Mouse (Mus musculus) forelimb bud, embryonic 11.5 days (tissue): ENCODE results near the gene Shoc2.
A peak's percentile ranks its signal among the peaks of the same experiment; 100 is the strongest.
"Not testable (repeated sequence)": the region's sequence is repeated elsewhere in the genome, so short reads cannot be mapped to it uniquely, and the experiment has no call there.

Source experiments
- DNase-seq: peaks from one replicate; pipeline ENCODE4 v3.0.0-alpha.2; 2012; ENCODE audit warnings: low read depth, low spot score

Shoc2 gene

DNA sequence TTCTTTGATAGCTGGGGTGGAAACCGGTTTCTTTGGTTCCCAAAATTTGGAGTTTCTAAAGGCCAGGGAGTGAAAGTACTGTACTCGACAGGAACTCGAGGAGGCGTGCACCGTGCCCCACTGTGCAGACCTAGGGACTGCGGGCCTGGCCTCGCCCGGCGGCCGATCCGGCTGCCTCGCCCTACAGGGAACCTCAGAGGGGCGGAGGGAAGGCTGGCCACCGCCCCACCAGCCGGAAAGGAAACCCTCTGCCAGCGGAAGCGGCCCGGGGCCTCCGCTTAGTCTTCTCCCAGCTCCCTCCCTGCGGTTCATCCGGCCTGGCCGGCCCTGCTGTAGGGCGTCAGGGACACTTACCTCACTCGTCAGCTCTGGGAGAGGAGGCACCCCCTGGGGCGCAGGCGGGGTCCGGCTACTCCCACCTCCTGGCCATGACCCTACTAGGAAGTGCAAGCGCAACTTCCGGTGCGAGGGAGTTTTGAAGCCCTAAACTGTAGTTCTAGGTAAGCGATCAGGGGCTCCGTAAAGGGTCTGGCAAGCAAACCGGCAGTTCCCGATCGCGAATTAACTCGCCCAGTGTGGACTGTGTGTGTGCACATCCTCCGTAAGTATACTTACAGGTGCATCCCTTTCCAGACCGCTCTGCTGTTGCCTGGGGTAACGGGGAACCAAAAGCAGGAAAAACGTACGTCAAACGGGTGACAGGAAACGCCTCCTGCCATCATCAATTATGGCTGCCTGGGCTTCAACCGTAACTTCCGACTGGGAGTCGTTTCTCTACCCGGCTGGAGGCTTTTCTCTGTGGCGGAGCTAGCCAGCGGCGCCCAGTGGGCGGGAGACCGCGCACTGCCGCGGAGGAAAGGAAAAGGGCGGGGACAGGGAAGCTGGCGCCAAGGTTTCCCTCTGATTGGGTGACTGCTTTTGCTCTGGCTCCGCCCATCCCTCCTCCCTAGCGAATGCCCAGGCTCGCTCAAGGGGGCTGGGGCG is at the start of gene Shoc2, which contains the start of gene Bbip1:
Gene Shoc2, plus strand, starts transcription at position 505 of the 984 bp plus-strand sequence.
Gene Bbip1, minus strand, starts transcription at position 826 of the 984 bp plus-strand sequence.
- peak; percentile 99 for DNase-seq

DNA sequence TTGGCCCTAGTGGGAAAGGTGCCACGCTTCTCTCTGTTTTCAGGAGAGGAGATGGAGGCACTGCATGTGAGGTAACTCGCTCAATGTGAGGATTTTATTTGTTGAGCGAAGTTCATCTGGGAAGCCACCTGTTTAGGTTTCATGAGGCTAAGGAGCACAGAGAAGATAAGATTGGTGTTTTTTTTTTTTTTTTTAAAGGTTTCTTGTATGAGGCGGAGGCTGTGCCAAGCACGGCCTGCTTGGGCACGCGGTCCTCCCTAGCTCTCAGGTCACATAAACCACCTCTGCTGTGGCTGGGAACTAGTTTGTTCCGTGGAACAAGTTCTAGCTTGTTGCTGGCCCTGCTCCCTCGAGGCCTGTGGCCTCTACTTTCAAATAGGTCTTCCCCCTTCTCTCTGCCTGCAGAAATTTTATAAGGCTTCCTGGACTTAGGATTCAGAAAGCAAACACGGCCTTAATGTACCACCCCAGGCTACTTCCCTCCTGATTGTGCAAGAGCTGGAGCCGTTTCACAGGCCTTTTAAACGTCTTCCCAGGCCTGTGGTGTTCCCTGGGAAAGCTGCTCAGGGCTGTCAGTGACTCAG is 49.5 kb upstream of the Shoc2 start:
- peak; percentile 37 for DNase-seq

DNA sequence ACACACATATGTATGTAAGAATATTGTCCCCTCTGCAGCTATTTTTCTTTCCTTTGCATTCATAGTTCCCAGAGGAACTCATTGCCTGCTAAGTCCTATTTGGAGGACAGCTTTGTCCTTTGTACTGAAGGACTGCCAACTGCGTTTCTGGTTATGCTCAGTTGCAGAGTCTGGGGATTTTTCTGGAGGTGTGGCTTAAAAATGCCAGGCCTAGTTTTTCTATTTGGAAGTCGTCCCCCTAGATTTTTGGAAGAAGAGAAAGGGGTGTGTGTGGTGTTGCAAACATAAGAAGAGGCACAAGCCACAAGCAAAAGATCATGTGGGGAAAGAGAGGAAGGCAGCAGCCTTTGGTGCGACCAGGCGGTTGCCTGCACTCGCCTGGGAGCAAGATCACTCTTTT is 46.1 kb upstream of the Shoc2 start:
- DNase-seq, result no peak

DNA sequence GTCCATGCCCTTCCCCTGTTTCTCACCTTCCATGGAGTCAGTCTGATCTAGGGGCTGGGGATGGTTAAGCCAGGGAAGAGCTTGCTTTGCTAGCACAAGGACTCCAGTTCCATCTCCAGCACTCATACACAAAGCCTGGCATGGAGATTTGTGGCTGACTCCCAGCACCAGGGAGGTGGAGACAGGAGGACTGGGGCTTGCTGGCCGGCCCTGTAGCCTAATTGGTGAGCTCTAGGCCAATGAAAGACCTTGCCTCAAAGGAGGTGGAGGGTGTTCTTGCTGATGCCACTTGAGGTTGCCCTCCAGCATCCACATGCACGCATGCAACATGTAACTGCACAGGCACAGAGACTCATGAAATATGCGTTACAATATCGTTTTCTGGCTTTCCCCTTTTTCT is 45.6 kb upstream of the Shoc2 start:
- no peak for DNase-seq

DNA sequence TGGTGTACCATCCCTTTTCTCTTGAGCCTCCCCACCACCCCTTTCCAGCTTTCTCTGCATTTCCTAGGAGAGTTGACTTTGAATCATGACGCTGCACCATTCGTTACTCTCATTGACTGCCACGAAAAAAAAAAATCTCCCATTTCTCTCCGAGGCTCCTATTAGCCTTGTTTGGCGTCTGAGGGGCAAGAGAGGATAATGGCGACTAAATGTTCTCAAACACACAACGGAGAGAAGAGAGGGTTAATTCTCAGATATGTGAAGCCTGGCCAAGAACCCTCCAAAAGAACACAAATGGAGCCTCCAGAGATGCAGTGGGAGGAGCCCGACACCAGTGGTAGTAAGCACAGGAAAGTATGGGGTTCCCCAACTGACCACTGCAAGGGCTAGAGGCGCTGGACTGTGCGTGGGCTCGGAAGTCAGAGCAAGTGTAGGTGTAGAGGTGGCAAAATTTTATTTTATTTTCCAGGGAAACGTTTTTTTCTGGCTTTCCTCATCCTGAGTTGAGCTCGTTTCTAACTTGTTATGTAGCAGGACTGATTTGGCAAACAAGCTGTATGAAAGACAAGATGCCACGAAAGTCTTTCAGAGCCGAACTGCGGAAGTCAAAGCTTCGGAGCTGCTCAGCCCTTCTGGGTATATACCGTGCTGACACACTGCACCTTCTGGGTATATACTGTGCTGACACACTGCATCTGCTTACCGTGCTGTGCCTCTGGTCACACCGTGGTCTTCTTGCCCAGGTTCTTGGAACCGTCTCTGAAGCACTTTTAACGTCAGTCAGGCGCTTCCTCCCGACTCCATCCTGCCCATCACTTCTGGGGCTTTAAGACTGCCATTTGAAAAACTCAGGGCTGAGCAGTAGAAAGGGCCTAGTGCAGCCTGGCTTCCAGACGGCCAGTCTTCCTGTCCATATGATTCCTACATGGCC is 44.9 kb upstream of the Shoc2 start:
- no peak for DNase-seq

DNA sequence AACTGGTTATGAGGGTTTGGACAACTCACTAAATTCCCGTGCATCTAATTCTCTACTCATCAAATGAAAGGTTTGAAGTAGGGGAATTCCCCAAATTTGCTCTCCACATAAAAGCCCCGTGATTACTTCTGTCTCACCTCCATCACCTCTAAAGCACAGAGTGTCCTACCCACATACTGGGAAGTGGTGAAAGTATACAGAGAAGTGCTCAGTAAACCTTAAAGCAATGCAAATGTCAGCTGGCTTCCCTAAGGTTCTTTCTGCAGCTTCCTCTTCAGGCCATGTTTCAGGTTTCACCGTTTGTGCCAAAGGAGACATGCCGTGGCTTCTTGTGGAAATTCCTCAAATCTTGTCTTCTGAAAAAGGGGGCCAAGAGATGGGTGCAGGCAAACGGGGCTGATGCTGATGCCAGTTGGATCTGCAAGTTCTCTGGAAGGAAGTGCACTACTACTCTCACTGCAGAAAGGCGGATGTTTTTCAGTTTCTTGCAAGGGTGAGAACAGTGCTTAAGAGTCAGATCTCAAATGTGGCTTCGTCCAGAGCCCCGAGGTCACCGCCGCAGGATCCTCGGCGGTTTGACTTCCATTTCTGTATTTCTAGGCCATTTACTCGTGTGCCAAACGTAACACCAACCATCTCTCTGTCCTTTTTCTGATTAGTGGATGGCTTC is 44.0 kb upstream of the Shoc2 start:
- no peak for DNase-seq

DNA sequence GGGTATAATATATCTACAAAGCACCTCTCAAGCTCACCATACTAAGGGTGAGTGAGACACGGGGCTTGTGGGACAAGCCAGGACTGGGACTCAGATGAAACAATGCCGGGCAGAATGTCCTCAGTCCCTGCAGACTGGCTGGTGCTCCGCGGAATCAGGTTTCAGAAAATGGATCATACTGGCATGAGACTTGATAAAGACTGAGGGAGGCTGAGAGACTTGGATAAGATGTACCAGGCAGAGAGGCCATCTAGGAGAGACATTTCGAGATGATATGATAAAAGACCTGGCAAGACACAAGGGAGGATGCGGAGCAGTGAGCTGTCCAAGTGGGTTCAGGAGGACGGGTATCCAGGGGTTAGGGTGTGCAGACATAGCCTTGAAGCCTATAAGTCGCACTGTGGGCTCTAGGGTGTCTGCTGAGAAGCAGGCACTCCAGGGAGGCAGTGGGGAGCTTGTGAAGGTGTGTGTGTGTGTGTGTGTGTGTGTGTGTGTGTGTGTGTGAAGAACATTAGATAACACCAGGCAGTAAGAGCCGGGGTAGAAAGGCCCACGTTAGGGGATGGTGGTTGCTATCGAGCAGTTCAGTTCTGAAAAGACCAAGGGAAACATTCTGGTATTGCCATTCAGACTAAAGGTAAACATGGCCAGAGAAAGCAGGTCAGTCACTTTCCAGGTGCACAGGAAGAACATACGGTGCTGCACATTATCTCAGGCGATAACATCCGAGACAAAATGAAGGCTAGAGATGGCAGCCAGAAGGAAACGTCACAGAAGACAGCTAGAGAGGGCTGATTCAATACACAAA is 42.0 kb upstream of the Shoc2 start:
- DNase-seq, result no peak

DNA sequence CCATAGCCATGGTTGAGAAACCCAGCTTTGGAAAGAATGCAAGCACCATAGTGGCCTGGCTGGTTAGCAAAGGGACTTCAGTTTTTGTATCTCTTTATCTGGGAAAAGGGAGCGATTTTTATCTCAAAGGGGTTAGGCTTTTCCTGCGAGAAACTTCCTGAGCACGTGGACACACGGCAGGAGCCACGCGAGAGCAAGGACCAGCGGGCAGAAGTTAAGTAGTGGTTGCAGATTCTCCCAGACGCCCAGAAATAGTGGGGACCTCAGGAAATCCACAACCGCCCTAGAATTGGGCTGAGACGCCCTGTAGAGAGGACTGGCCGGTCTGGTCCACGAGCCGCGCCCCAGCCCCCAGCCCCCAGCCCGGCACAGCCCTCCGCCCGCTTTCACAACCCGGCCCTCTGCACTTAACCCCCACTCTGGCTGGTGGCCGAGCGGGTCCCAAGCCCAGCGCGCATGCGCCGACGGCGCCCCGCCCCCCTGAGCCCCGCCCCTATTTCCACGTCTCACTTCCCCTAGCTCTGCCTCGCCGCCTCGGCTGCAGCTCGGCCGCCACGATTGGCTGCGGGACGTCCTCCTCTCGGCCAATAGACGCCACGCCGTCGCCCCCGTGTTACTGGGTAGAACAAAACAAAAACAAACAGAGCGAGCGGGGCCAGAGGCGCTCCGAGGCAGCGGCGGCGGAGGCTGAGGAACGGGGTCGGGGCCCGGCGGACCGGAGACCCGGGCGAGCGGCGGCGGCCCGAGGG is 41.2 kb upstream of the Shoc2 start:
- DNase-seq, result peak; percentile 96

DNA sequence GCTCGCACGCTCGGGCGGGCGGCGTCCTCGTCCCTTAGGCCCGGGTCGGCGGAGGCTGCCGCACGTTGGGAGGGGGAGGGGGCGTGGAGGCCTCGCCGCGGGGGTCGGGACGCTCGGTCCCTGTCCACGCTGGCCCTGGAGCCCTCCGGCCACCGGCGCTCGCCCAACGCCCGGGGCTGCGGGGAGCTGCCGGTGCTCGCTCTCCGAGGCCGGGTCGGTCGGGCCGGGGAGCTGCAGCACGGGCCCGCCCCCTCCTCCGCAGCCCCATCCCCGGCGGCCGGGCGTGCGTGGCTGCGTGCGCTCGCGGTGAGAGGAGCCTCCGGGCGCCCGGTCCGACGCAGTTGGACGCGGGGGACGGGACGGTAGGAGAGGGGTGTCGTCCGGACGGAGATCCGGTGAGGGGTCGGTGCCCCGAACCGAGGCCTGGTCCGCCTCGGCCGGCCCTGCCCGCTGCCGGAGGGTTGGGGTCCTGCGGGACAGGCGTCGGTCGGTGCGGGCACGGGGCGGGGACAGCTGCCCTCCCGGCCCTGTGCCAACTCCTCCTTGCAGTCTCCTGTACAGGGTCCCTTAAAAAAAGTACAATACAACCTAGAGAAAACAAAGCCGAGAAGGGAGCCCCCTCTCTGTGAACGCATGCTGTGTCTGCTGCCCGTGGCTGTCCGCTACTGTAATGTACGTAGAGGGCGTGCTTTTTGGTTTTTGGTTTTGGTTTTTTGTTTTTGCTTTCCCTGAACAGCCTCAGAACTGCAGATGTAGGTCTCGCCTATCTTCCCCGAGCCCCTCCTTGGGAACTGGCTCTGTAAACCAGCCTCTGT is 40.4 kb upstream of the Shoc2 start:
- DNase-seq, result peak; percentile 48

DNA sequence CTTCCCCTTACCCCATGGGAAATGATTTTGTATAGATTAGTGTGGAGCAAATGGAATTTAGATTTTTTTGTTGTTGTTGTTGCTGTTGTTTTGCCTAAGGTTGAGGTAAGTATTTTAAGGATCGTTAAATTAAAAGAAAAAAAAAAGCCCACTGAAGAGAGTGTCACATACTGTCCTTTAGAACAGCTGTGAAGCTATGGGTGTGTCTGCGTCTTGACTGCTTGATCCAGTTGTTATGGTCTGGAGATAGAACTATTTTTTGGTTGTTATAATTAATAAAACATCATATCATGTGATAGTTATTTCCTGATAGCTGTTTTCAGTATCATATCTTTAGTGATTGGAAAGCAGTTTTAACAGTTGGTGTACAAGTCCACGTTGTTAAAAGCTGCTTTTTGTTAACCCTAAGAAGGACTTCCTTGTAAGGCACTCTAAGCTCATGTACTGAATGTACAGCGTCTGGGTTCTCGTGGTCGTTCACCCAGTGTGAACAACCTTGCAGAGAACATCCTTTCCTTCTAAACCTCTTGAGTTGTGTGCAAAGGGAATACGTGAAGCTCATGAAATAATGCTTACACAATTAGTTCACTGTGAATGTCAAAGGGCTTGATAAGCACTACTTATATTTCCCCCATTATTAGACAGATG is 39.1 kb upstream of the Shoc2 start:
- no peak for DNase-seq

DNA sequence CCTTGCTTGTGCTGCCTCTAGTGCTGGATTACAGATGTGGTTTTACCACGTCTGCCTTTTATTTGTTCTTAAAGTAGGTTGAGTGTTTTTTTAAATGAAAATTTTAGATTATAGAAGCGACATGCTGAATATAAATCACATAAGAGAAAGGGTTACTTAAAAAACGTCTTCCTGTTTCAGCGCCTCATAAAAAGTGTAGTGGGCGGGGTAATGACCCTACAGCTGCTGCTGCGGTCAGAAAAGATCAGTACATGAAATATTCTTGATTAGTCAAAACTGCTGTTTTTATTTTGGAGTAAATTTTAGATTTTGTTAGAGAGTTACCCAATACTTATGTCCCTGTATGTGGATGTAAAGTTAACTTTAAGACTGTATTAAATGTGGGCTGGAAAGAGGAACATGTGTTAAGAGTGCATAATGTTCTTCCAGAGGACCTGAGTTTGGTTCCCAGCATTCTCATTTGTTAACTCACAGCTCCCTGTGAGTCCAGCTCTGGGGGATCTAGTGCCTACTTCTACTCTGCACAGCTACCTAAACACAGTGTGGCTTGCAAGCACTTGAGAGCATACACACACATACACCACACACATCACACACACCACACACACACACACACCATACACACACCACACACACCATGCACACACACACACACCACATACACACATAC is 37.9 kb upstream of the Shoc2 start:
- no peak for DNase-seq

DNA sequence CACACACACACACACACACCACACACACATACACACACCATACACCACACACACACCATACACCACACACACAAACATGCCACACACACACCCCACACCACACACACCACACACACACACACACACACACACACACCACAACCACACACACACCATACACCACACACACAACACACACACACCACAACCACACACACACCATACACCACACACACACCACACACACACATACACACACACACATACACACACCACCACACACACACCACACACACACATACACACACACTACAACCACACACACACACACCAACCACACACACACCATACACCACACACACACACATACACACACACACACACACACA is 37.4 kb upstream of the Shoc2 start:
- not testable (repeated sequence) for DNase-seq

DNA sequence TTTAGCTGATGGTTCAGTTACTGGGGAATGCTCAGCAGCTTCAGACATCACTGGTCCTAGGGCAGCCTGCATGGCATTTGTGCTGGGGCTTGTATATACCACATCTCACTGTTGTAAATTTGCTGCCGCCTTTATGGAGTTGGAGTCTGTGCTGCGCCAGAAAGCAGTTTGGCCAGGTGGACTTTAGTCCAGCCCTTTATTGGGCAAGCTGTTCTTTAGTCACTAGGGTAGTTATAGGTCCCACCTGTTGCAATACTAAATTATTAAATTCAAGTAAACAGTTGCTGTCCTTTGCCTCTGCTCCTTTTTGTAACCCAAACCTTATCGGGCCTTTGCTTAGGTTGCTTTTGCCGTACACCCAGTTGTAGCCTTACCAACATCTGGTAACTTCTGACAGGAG is 29.2 kb upstream of the Shoc2 start:
- DNase-seq, result no peak

DNA sequence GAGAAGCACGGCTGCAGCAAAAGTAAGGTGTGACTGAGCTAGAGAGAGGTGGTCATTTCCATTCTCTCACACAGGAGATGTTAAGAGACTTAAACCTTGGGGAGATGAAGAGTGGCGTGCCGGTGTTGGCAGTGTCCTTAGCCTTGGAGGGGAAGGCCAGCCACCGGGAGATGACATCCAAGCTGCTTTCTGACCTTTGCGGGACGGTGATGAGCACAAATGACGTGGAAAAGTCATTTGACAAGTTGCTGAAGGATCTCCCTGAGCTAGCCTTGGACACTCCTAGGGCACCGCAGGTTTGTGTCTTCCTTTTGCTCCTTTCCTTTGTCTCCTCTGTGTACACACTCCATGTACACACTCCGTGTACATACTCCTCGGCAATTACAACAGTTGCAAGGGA is 24.6 kb upstream of the Shoc2 start:
- DNase-seq, result no peak

DNA sequence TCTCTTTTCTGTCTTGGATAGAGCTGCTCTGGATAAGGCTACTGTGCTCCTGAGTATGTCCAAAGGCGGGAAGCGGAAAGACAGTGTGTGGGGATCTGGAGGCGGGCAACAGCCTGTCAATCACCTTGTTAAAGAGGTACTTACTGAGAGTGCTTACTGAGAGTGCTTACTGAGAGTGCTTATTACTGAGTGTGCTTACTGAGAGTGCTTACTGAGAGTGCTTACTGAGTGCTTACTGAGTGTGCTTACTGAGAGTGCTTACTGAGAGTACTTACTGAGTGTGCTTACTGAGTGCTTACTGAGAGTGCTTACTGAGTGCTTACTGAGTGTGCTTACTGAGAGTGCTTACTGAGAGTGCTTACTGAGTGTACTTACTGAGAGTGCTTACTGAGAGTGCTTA is 22.1 kb upstream of the Shoc2 start:
- not testable (repeated sequence) for DNase-seq

DNA sequence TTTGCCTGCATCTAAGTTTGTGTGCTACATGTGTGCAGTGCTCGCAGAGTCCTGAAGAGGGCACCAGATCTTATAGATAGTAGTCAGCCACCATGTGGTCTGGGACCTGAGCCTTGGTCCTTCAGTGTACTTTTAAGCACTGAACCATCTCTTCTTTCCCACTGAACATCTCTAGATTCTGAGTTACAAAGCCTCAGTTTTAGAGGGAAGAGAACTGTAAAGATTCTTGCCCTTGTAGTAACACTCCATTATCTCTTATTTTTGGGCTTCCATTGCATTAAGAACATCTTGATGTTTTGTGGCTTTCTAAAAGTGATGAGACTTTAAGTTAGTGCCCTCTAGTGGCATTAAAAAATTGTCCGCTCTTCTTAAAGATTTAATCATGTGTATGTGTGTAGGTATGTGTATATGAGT is 18.8 kb upstream of the Shoc2 start:
- DNase-seq, result peak; percentile 47

DNA sequence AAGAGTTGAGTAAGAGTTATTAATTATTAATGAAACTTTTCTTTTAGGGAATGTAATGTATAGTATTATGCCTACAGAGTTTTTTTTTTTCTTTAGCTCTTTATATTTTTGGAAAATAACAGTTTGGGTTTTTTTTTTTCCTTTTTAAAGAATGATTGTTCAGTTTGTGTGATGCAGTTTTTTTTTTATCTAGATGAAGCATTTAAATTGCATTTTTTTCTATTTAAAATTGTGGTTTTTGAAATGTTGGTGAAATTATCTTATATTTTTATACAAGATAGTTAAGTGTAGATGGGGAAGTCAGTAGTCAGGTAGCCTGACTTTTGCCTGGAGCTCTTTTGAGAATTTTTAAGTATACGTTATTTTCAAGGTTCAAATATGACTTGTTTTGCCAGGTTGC is 17.4 kb upstream of the Shoc2 start:
- DNase-seq, result no peak

DNA sequence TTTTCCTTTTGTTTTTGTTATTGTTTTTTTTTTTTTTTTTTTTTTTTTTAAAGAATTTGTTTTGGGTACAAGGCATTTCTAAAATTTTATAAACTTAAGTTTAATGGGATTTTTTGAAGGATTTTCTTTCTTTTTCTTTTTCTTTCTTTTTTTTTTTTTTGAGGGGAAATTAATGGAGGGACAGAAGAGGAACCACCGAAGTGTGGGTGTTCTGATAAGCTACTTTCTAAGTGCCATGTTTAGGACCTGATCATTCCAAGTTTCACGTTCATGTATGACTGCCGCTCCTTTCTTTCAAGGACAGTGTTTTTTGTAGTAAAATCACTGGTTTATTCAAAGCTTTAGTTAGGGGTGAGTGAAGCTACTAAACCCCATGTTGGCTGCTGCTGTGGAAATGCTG is 14.9 kb upstream of the Shoc2 start:
- no peak for DNase-seq
